Mouse (Mus musculus) lung, postnatal 0 days (tissue): Measurements from ENCODE around the gene Cdc14a.

Source experiments
- CTCF ChIP-seq: IDR thresholded peaks from 2 replicates; pipeline ENCODE4 v1.5.1; 2016; ENCODE audit warnings: antibody characterized with exemption, mild to moderate bottlenecking
- EP300 ChIP-seq: IDR thresholded peaks from 2 replicates; pipeline ENCODE4 v1.6.1; 2016; ENCODE audit warnings: antibody characterized with exemption, mild to moderate bottlenecking, control low read depth

GRCm38 (mm10) chr3:116389500-116390470 lies 34.0 kb downstream of the Cdc14a start:
- no peak for TF ChIP-seq CTCF
- no peak for TF ChIP-seq EP300
